Mouse (Mus musculus) embryonic facial prominence, embryonic 14.5 days (tissue): ENCODE measurements at regions not wholly inside any gene's neighbourhood (a gene's known extent, or its start where the extent isn't known, plus 50 kb on each side); places are given as distances from the start of the nearest gene placed in this dataset.

Experiments used
- ATAC-seq: fragments of 200-750 bp; cut with Nextera tagmentation; 2 replicates; pipeline ENCODE4 v1.8.0; 2017; ENCODE audit warnings: low read depth, moderate number of reproducible peaks, moderate TSS enrichment
- DNase-seq: peaks from one replicate; pipeline ENCODE4 v3.0.0-alpha.2; 2015; ENCODE audit warnings: low spot score
- H3K27ac ChIP-seq: fragments of 300-500 bp; sonication (generic); replicated peaks from 2 replicates; pipeline ENCODE4 v1.5.1; 2014; ENCODE audit warnings: low read depth, mild to moderate bottlenecking, low read length, moderate library complexity
- H3K27me3 ChIP-seq: fragments of 300-500 bp; sonication (generic); replicated peaks from 2 replicates; pipeline ENCODE4 v1.6.1; 2014; ENCODE audit warnings: low read length; ENCODE audit not compliant: control insufficient read depth, insufficient read depth
- H3K36me3 ChIP-seq: fragments of 300-500 bp; sonication (generic); 2 replicates; pipeline ENCODE4 v1.6.1; 2014; ENCODE audit warnings: low read length, mixed read lengths; ENCODE audit not compliant: control insufficient read depth, insufficient read depth
- H3K4me1 ChIP-seq: fragments of 300-500 bp; sonication (generic); 2 replicates; pipeline ENCODE4 v1.6.1; 2014; ENCODE audit warnings: antibody characterized with exemption, low read length; ENCODE audit not compliant: control insufficient read depth, insufficient read depth
- H3K4me2 ChIP-seq: fragments of 300-500 bp; sonication (generic); 2 replicates; pipeline ENCODE4 v1.6.1; 2014; ENCODE audit warnings: low read depth, mild to moderate bottlenecking, low read length, moderate library complexity, mixed read lengths
- H3K4me3 ChIP-seq: fragments of 300-500 bp; sonication (generic); 2 replicates; pipeline ENCODE4 v1.5.1; 2014; ENCODE audit warnings: low read depth, mild to moderate bottlenecking, low read length
- H3K9ac ChIP-seq: fragments of 300-500 bp; sonication (generic); 2 replicates; pipeline ENCODE4 v1.6.1; 2014; ENCODE audit warnings: low read depth, mild to moderate bottlenecking, low read length, moderate library complexity, mixed read lengths
- H3K9me3 ChIP-seq: fragments of 300-500 bp; sonication (generic); 2 replicates; pipeline ENCODE4 v1.6.1; 2016; ENCODE audit warnings: low read length; ENCODE audit not compliant: control insufficient read depth
- WGBS: fragments of 180-500 bp; shearing (Covaris S2); extraction: QIAGEN DNeasy Blood & Tissue Kit; methylation state at CpG from one replicate; pipeline ENCODE4 v1.1.7; 2014; 5-methylcytosine and 5-hydroxymethylcytosine counted together

DNA sequence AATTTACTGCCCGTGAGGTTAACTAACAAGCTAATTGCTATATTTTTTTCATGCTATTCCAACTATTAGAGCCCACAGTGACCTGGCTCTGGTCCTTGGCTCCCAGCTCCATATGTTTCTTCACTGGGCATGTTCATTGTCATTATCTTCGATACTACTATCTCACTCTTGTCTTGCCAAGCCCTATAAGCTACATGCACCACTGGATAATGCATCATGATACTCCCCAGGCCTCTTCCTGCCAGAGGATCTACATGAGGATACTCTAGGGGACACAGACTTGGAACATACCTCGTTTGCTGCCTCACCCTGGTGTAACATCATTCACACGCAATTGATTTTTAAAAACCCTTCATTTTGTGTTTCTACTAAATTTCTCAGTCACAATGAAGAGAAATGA lies 1016.7 kb downstream of the Stim2 start:
- H3K4me1 ChIP-seq, result no peaks in the 10 kb centered on the region
- no peak for ATAC-seq
- 82% methylated on average over 4 of the region's 4 CpGs for WGBS
- no peak overlapping the region for H3K27ac ChIP-seq
- no peak for DNase-seq
- no peak overlapping the region for H3K4me2 ChIP-seq
- H3K27me3 ChIP-seq, result no peaks in the 10 kb centered on the region
- H3K9ac ChIP-seq, result no peak overlapping the region
- no peak overlapping the region for H3K4me3 ChIP-seq
- no peaks in the 10 kb centered on the region for H3K9me3 ChIP-seq
- no peaks in the 10 kb centered on the region for H3K36me3 ChIP-seq

DNA sequence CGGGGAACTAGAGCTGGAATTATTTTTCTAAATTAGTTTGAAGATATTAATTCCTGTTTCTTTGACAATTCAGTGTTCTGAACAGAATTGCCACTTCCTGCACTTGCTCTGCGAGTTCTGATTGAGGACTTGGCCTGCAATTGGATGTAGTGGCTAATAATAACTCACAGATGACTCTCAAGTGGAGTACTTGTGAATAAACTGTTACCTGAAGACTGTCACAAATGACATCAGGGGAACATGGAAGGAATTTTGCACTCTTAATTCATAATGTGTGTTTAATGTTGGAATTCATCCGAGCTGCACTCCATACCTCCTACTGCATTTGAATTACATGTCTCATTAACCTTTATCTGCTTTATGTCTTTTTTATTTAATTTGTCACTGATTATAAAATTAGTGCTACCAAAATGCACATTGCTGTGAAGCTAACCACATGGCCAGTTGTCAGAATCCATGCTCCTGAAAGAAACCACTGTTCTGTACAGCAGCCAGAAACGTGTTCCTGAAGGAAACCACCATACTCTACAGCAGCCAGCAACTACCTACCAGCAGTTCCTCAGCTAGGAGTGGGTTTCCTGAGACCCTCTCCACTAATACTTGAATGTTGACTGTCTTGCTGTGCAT lies 1051.1 kb downstream of the Stim2 start:
- H3K27ac ChIP-seq, result no peak overlapping the region
- H3K4me1 ChIP-seq, result no peaks in the 10 kb centered on the region
- DNase-seq (no peak), ATAC-seq (0 out of 2 replicates have a peak, but pooled peaks have one; percentile 18)
- no peak overlapping the region for H3K4me2 ChIP-seq
- H3K36me3 ChIP-seq, result no peaks in the 10 kb centered on the region
- no peak overlapping the region for H3K4me3 ChIP-seq
- no peaks in the 10 kb centered on the region for H3K27me3 ChIP-seq
- H3K9me3 ChIP-seq, result no peaks in the 10 kb centered on the region
- 47% methylated on average over 4 of the region's 4 CpGs for WGBS
- H3K9ac ChIP-seq, result no peak overlapping the region
